Mouse (Mus musculus) central nervous system, embryonic 18 days (tissue): ENCODE measurements around the gene Slx4ip. TPM values are rescaled to one million over a fixed set of nuclear protein-coding genes. Genes with fewer than 3 reads are reported as not detected.

ENCODE experiments used
- polyA plus RNA-seq: library from polyadenylated mRNA; depleted of rRNA; stranded (reverse); fragments of >200 nt; gene quantifications from 2 replicates; pipeline ENCODE4 v1.2.3, GENCODE M21; 2012; rRNA removed

Slx4ip gene
- polyA plus RNA-seq: 5.5 and 6.3 TPM in 2 replicates

GRCm38 (mm10) chr2:136891068-136891950, at the start of gene Slx4ip, which contains the start of the genes AL731706.1 and Mkks:
Slx4ip (plus strand) TSS chr2:136891218.
AL731706.1 (minus strand) TSS chr2:136891389.
Mkks (minus strand) TSS chr2:136891389.

GRCm38 (mm10) chr2:136885579-136885978, 5.4 kb upstream of the Slx4ip start, which contains the start of gene AL731706.2:
AL731706.2 (minus strand) TSS chr2:136885679.

GRCm38 (mm10) chr2:137116025-137116674, 225.1 kb downstream of the Slx4ip start, which contains the start of gene Jag1:
Jag1 (minus strand) TSS chr2:137116644.

Other genes starting within 250 kb of the Slx4ip start
- 281 and 284 TPM in 2 replicates for gene Snap25, start 177.8 kb upstream of the Slx4ip start, polyA plus RNA-seq
- gene AL731706.2, start 5.5 kb upstream of the Slx4ip start, polyA plus RNA-seq: 9.3 TPM in 1 of 2 replicates, not detected in the other
- 15.7 and 15.8 TPM in 2 replicates for gene AL731706.1, start 171 bp downstream of the Slx4ip start, polyA plus RNA-seq
- 10.5 and 11.3 TPM in 2 replicates for gene Mkks, start 171 bp downstream of the Slx4ip start, polyA plus RNA-seq
- 3.4 and 3.5 TPM in 2 replicates for gene Jag1, start 225.4 kb downstream of the Slx4ip start, polyA plus RNA-seq